Mouse (Mus musculus) cerebellum, adult 9-10 months (tissue): Measurements from ENCODE around the gene Auts2.

Experiments
- DNase-seq: peaks from one replicate; pipeline ENCODE4 v3.0.0; 2022

Gene Auts2

DNA sequence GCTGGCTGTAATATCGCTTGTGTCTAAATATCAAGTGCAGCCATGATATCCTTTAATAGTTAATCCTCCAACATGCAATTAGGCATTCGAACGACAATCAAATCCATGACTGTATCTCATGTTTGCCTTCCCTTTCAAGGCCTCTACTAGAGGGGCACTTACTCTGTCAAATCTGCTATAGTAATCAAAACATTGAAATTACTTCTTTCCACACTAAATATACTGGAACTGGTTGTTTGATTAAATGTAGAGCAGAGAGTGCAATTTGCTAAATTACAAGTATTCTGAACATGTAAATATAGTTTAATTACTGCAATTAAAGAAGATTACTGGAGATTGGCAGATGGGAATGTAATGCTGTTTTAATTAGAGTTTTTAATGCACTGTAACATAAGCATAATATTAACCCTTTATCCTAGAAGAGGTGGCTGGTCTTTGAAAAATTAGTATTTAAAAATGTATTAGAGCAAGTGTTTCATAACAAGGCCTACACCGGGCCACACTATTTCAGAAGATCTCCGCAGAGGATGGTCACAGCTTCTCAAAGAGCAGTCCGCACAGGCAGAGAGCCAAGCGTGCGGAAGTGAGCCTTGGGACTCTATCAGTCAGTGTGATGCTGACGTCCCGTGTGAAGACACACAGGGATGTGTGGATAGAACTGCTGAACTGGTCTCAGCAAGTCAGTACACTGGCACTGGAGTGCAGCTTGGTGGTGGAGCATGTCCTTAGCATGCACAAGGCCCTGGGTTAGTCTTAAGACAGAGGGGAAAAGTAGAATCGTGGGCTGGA, 673.2 kb downstream of the Auts2 start:
- DNase-seq = no peak

DNA sequence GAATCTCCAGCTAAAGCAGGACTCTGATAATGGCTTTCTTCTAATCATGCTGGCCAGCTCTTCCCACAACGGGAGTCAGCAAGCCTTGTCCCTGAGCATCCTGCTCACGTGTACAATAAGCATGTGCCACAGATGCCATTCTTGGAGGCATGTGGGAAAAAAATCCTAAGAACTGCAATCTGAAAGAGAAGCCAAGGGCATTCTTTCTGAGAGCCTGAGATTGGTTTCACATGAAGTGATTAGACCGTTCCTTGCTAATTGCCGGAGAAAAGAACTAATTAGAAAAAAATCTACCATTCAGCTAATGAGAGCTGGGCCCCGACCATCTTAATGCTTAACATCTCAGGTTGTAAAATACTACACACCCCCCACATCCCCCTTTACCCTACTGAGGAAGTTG, 677.9 kb downstream of the Auts2 start:
- DNase-seq = no peak

DNA sequence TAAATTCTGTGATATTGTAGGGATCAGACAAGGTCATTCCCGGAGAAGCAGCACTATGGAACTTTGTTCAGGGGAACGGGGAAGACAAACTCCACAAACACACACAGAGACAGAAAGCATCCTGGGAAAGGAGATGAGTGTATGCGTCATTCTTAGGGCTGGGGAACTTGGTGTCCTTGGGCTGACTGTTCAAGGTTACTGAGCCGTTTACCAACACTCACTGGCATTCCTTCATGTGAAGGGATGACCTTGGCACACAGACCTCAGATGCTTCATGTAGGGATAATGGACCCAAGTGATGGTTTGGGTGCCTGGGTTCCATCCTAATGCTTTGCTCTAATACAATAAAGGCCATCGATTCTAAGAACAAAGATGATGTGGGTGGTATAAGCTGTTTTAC, 685.2 kb downstream of the Auts2 start:
- DNase-seq = no peak

DNA sequence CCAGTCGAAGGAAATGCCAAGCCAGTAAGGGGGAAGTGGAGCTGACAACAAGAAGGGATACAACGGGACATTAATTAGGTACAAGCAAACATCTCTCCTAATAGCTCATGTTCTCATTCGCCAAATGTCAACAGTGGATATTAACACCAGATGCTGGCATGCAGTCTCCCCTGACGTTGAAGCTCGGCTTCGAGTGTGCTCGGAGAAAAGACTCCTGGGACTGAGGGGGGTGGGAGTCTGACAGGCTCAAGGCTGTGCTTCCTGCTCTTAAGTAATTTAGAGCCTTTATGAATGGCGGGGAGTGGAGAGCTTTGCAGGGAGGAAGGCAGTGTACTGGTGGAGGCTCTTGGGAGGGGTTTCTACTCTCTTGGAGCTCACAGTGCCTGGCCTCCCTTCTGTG, 687.8 kb downstream of the Auts2 start:
- no peak for DNase-seq

DNA sequence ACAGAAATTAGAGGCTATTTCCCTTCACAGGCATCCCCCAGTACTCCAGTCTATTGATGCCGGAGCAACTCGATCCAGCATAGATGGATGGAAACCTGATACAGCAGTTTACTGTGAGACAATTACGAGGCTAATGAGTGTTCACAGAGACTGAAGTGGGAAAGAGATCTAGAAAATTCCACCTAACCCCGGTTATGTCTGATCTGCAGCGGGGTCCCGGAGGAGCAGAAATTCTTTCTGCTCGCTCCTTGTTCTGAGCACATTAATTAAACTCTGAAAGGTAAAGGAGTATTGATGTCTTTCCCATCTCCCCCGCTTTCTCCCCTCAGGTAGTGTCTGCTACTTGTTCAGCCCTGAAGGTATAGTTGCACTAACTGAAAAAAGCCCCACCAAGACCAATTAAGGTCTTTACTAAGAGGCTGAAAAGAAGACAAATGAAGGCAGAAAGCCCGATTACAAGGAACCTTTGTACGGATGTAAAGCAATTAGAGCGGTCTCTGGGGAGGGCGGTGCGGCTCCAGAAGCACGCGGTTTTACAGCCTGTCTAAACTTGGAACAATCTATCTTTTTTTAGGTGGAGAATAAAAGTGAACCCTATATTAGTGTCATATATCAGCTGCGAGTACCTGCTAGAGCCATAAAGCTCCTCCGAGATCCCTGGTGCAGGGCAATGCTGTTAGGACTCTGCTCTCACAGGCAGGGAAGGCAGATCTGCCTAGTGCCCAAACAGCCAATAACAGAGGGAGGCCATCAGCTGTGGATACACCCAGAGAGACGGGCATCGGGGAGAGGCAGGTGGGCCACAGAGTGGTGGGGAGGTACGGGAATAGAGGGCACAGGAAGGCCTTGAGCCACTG, 691.3 kb downstream of the Auts2 start:
- DNase-seq = no peak

DNA sequence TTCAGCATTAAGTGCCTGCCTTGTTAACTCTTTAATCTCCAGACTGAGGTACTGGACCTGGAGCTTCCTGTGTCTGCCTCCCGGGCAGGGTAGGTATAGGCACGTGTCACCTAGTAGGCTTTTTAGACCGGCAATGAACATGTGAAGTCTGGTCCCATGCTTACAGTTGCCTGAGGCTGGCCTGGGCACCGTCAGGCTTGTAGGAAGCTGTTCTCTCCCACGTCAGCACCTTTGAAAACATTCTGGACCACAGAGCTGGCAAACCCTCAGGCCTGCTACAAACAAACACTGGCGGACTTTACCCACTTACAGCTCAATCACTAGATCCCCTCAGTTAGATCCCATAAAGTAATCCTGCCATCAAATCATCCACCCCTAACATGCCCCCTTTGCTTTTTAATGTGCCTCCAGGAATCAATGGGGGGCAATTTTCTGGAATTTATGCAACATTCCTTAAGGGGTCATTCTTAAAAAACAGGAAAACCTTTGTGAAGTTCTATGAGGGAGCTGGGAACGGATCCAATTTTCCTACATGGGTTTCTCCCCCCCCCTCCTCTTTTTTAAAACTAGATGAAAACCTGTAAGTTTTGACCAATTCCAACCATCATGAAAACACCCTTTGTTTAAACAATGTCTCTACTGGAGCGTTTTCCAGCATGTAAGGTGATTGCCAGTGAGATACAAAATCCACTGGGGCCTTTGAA, 692.4 kb downstream of the Auts2 start:
- no peak for DNase-seq

DNA sequence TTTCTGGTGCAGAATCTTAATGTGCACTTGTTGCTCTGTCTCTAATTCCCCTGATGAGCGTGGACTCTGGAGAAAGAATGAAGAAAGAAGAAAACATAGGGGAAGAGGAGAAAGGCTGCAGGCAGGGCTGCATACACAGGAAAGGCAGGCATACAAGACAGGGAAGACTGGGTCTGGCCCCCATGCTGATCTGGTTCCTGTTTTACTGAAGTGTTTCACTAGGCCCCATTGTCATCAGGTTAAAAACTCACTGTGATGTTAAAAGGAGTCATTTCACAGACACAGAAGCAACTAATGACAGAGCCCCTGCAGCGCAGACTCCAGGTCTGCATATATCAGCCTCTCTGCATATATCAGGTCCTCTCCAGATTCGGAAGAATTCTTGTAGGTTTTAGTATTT, 693.5 kb downstream of the Auts2 start:
- DNase-seq = no peak

DNA sequence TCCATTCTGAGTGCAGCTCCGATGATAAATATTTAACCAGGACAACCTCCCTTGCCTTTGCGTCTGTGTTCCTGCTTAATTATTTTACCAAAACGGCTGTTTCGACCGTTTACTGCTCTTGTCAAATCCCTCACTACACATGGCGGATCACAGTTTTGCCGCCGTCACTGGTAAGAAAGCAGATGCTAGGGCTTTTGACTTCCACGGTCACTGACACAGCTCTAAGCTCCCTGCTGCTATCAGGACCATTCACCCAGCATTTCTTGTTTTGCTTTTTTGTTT, 698.7 kb downstream of the Auts2 start:
- DNase-seq = no peak

DNA sequence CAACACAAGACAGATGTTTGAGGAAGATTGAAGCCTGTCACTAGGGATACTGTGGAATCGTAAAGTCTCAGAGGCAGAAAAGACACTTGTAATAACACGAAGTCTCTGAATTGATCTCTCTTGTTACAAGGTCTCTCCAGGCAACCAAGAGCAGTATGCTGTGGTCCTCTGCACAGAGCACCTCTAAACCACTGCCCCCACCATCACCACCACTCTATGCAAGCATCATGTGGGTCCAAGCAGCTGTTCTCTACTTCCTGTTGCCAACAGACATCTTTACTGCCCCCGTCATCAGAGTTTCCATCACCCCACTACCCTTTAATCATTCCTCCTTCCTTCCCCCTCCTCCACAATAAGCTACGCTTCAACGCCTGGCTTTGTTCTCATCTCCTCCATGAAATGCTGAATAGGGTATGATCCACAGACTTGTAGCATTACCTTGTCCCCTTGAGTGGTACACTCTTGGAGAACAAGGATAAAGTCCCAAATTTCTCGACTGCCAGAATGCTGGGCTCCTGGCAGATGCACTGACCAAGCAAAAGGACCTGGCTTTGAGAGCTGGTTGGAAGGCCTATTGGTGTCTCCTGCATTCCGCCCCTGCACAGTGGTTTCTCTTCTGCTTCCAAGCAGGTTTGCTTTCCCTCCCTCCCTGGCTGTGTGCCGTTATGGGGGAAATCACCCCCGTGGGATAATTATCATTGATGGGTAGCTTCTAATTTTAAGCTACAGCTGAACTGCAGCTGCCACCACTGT, 699.2 kb downstream of the Auts2 start:
- DNase-seq = no peak

DNA sequence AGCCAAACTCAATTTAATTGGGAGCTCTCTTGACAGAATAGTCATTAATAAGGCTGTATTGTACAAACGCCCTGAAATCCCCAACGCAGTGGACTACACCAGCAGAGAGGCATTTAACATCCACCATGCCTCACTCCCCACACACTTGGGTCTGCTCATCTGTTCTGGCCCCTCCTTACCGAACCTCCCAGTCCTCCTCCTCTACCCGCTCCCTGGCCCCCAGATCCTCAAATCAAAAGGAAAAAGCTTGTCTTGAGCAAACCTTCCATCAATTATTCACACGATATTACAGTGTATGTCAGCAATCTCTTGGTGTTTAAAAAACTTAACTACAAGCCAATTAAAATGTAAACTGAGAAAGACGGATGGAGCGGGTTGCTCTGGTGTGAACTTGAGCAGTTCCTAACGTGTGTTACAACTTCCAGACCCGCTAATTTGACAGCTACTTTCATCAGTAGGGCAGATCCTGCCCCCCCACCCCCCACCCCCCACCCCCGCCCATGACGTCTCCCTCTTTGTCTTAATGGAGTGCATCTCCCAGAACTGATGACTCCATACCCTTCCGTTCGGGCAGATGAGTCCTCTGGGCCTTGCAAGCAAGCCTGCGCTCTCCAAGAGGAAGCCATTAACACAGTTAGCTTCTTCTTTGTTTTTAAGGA, 703.4 kb downstream of the Auts2 start:
- DNase-seq = no peak

DNA sequence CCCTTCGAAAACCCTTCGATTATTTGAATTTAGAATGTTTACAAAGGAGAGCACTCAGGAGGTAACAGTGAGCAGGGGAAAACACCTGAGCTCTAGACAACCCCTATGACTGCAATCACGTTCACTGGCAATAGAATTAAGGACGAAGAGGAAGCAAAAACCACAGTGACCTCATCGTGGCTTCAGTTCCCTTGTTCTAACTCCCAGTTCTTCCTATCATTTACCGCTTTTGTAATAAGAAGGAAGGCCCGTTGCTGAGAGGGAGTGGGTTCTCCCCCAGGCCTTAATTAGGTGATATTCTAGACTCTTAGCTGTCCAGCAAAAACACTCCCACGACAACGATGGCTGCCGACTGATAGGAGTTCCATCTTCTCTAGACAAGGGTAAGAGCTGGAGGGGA, 704.1 kb downstream of the Auts2 start:
- no peak for DNase-seq

DNA sequence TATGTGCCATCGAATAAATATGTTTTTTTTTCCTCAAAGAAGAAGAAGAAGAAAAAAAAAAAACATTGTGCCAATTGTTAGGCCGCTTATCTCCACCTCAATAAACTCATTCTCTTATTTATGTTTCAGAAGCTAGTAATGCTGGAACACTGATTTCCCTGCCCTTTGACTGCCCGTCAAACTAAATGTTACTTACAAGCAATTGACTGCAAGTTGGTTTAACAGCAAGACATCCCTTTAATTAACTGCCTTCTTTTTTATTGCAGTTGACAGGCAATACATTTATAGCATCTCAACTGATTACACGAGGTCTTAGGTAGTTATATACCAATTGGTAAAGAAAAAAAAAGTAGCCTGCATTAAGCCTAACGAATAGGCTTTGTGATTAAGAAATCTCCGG, 705.1 kb downstream of the Auts2 start:
- no peak for DNase-seq

DNA sequence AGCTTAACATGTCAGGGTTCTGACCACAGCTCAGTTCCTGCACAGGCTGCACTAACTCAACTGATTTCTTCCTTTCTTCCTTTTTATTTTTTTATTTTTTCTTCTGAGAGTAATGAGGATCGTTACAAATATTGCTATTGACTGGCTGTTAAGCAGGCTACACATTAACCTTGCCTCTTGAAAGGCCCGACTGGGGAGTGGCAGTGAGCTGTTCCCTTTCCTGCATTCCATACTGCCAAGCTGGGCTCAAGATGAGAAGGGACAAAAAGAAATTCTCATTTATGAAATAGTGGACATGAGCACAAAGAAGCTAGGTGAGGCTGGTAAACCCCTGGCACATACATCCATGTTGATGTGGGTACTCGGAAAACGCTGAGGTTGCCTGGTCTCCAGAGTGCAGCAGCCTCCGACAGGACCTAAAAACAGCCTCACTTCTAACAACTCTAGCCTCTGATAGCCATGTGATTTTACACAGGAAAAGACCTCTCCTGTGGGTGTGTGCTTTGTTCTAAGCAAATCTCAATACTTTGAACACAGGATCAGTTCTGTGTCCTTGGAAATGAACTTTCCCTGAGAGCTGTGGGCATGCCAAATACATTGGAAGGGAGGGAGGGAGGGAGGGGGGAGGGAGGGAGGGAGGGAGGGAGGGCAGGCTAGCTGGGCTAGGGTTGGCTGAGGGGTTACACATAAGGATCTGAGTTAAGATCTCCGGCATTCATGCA, 707.0 kb downstream of the Auts2 start:
- no peak for DNase-seq

DNA sequence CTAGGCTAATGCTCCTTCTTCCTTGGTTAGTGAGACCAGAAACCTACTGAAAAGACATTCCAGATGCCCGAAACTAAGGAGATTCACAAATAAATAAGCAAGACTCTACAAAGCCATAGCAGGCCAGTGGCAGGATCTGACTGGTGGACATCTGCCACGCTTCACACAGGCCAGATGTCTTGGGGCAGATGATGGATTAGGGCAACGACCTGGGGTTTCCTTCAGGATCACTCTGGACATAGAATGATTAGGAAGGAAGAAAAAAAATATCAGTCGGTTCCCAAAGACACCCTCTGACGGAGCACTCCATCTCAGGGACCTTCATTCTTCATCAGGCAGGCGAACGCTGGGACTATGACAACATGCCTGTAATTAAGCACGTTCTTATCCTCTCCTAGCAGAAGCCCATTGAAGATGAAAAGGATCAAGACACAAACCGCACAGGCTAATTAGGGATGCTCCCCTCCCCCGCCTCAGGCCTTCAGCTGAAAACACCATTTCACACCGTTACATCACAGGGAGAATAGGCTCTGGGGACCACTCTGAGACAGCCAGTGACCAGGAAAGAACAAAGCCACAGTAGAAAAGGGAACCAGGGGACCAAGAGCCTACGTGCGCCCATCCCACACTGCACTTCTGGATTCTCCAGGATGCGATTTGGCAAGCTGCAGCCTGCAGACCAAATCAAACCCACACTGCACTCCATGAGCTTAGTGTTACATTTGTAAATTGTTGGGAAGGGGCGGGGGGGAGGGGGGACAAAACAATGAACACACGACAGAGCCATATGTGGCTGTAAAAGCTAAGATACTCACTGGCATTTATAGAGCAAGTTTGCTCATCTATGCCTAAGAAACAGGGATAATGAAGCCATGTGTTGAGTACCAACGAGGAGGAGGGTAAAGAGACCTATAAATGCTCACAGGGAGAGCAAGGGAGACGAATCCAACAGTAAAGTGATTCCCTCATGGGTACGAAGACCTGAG, 710.0 kb downstream of the Auts2 start:
- DNase-seq = no peak

DNA sequence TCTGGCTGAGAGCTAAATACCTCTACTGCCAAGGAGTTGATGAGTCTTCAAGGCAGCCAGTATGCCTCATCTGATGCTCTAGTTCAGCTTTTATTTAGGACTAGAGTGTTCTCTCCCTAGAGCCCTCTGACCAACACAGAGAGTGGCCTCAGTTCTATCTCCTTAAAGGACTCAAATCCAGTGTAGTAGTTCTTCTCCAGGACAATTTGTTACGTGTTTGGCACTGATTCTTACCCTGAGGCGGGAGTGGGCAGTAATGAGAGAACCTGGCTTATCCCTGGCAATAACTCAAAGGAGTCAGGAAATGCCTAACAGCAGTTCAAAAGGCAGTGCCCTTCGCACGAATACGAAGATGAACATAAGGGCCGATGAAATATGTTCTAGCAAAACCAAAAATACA, 713.0 kb downstream of the Auts2 start:
- no peak for DNase-seq

DNA sequence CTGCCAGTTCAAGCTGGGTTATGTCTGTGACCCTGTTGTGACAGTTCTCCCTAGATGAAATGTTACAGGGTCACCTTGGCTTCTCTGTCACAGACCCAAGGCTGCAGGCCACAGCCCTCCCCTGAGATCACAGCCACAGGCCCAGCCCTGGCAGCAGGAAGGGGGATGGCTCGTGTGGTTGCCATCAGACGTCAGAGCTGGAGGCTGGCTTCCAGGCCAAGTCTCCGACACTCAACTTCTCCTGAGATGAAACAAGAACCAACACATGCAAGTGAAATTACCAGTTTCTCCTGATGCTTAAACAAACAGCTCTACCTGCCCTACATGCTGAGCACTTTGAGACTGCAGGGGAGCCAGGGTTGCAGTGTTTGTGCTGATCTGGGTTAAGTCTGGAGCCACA, 713.9 kb downstream of the Auts2 start:
- DNase-seq = no peak

DNA sequence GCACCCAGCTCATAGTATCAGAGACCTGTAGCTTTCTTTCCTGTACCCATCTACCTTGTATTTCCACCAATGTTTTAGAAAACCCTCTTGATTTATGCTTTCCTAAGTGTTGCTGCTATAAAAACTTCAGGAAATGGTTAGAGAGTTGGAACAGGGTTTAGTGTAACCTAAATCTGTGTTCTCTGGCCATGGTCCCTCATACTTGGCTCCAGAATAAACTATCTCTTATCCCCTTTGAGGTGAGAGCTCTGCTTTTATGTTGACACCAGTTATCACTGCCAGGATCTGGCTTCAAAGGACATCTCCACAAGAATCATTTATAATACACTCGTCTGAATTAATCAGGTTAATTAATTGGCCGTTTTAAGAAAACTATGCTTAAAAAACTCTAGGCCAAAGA, 714.5 kb downstream of the Auts2 start:
- no peak for DNase-seq

DNA sequence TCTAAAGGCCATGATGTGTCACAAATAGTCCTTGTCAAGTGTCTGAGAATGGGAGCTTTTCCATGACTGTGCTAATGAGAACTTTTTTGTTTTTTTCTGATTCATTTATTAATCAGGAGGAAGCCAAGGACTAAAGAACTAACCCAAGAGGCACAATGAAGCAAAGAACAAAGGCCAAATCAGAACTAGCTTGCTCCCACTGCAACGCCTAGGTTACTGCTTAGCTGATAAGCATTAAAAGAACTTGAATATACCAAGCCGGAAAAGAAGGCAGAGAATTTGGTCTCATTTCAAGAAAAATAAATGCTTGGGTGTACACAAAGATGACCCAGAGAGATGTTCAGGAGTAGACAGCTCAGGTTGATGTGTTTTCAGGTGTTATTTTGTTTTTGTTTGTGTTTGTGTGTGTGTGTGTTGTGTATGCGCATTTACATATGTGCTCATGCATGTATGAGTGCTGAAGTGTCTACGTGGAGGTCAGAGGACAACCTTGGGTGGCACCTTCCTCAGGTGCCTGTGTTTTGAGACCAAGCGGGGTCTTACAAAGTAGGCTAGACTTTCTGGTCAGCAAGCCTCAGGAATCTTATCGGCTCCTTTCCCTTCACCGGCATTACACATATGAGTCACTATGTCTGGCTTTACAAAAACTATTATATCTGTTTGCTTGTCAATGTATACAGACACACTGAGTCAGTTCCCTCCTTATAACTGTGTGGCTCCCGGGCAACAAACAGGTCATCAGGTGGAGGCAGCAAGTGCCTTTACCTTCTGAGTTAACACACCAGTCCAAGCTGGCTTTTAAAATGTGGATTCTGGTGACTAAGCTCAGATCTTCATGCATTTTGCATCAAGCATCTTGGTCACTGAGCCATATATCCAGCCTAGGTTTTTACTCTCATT, 716.5 kb downstream of the Auts2 start:
- no peak for DNase-seq

DNA sequence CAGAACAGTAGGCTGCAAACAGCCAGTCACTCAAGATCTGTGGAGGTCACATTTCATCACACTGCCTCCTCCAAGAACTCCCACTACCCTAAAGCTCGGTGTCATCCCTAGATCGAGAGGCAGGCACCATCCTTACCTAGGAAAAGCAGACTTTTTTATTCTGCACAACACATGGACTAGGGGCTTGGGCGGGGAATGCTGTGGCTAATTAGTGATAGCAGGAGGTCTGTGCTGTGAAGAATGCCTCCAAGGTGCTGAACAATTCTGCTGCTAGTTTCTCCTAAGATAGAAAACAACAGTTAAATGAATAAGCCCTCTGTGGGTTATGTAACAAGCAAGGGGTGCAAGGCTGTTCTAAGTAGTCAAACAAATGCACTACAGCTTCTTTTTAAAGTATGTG, 717.7 kb downstream of the Auts2 start:
- DNase-seq = no peak
